Mouse (Mus musculus) ES-E14 (cell line): Measurements from ENCODE around the gene Cic. TPM values are rescaled to one million over a fixed set of nuclear protein-coding genes. Genes with fewer than 3 reads are reported as not detected.

ENCODE experiments used
- DNase-seq: peaks from one replicate; pipeline ENCODE4 v3.0.0-alpha.2; 2013; ENCODE audit warnings: low read depth, low spot score
- H3K27ac ChIP-seq: 2 replicates; pipeline ENCODE4 v1.5.1; 2012; ENCODE audit warnings: low read depth, mild to moderate bottlenecking, low read length, moderate library complexity, mixed read lengths; ENCODE audit not compliant: poor library complexity, insufficient read depth, severe bottlenecking
- H3K36me3 ChIP-seq: 2 replicates; pipeline ENCODE4 v1.6.1; 2012; ENCODE audit warnings: mild to moderate bottlenecking, low read length, moderate library complexity, mixed read lengths; ENCODE audit not compliant: control insufficient read depth, poor library complexity, insufficient read depth, severe bottlenecking
- H3K4me1 ChIP-seq, 2 experiments: fragments of 150-350 bp in 1 of 2; sonication (generic) in 1 of 2; 2 replicates each; pipeline ENCODE4 v1.6.1; 2012; ENCODE audit warnings: low read length in 2 of 2, mild to moderate bottlenecking in 1 of 2, mixed read lengths in 1 of 2; ENCODE audit not compliant: control insufficient read depth in 2 of 2, insufficient read depth in 2 of 2, poor library complexity in 1 of 2
- H3K4me3 ChIP-seq, 2 experiments: fragments of 150-350 bp in 1 of 2; sonication (generic) in 1 of 2; 2 replicates each; pipeline ENCODE4 v1.5.1; 2012; ENCODE audit warnings: low read length in 2 of 2, low read depth in 1 of 2, mild to moderate bottlenecking in 1 of 2, mixed read lengths in 1 of 2; ENCODE audit not compliant: insufficient read depth in 1 of 2, poor library complexity in 1 of 2, severe bottlenecking in 1 of 2
- H3K9ac ChIP-seq: 2 replicates; pipeline ENCODE4 v1.6.1; 2012; ENCODE audit warnings: low read depth, mild to moderate bottlenecking, low read length, mixed read lengths; ENCODE audit not compliant: poor library complexity, insufficient read depth, severe bottlenecking
- H3K9me3 ChIP-seq: fragments of 150-350 bp; sonication (generic); 2 replicates; pipeline ENCODE4 v1.6.1; 2012; ENCODE audit warnings: low read depth, mild to moderate bottlenecking, low read length; ENCODE audit not compliant: control insufficient read depth, insufficient read depth
- CHD2 ChIP-seq: IDR thresholded peaks from 2 replicates; pipeline ENCODE4 v1.6.1; 2014; ENCODE audit warnings: mild to moderate bottlenecking, low read depth, low read length, inconsistent platforms
- HCFC1 ChIP-seq: IDR thresholded peaks from 2 replicates; pipeline ENCODE4 v1.6.1; 2012; ENCODE audit warnings: low read length, inconsistent platforms, borderline replicate concordance; ENCODE audit not compliant: insufficient read depth
- MAFK ChIP-seq: IDR thresholded peaks from 2 replicates; pipeline ENCODE4 v1.6.1; 2014; ENCODE audit warnings: mild to moderate bottlenecking, low read depth, low read length, inconsistent platforms; ENCODE audit not compliant: insufficient read depth
- ZC3H11A ChIP-seq: IDR thresholded peaks from 2 replicates; pipeline ENCODE4 v1.6.1; 2012; ENCODE audit warnings: low read depth, mild to moderate bottlenecking, inconsistent platforms, low read length, borderline replicate concordance
- ZNF384 ChIP-seq: IDR thresholded peaks from 2 replicates; pipeline ENCODE4 v1.6.1; 2012; ENCODE audit warnings: low read depth, low read length, inconsistent platforms
- in situ Hi-C, 2 experiments: fragments of 600-800 bp; cut with MboI; formaldehyde crosslinking; loops; one replicate each; pipeline ENCODE4 v1.15.1; 2025; ENCODE audit warnings: low sequenced_read_pairs in 2 of 2, inconsistent platforms in 1 of 2; ENCODE audit not compliant: unreplicated experiment in 2 of 2
- total RNA-seq: library from RNA; depleted of rRNA; stranded (reverse); fragments of 300-350 nt; gene quantifications from 2 replicates; pipeline ENCODE4 v1.2.3, GENCODE M21; 2012

Cic gene
- total RNA-seq, 1 experiment, result 72.4 TPM

DNA sequence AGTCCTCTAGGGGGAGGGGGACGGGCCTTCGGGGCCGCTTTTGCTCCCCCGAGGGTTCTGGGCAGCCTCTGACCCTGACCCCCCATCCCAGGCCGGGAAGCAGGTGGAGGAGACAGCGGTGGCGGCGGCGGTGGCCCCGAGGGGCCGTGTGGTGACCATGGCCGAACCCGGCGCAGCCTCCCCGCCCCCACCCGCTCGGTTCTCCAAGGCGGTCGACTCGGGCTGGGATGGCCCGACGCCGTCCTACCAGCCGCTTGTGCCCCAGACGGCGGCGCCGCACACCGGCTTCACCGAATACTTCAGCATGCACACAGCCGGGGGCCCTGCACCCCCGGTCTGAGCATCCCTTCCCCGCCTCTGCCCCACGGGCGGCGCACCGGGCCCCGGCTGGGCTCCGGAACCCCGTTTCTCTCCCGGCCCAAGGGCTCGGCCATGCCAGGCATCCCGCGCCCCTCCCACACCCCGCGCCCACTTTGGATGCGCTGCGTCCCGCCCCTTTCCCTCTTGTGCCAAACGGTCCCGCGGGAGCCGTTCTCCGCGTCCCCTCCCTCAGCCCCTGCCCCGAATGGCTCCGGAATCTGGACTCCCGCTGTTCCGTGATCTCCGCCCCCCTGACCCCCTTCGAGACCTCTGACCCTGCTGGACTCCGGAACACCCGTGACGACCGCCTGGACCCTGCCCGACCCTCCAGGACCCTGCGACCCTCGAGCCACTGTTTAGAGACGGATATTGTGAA is 48.0 kb downstream of the Cic start:
- peak overlapping the region; percentile 19; the same call in 1 of the 2 replicates for H3K27ac ChIP-seq
- peaks cover 2 to 5% of the 10 kb centered on the region in 2 experiments; a peak in 2 of 4 replicates for H3K4me1 ChIP-seq
- no peak for TF ChIP-seq ZC3H11A
- no peak for TF ChIP-seq MAFK
- no peak for TF ChIP-seq CHD2
- no peak for TF ChIP-seq HCFC1
- no peak for TF ChIP-seq ZNF384
- no peaks in the 10 kb centered on the region for H3K36me3 ChIP-seq
- H3K9ac ChIP-seq, result peak overlapping the region; percentile 74
- H3K4me3 ChIP-seq, result peak overlapping the region; percentile 64 to 77
- H3K9me3 ChIP-seq, result no peaks in the 10 kb centered on the region
- in situ Hi-C loops, result no loop called here
- no peak for DNase-seq

DNA sequence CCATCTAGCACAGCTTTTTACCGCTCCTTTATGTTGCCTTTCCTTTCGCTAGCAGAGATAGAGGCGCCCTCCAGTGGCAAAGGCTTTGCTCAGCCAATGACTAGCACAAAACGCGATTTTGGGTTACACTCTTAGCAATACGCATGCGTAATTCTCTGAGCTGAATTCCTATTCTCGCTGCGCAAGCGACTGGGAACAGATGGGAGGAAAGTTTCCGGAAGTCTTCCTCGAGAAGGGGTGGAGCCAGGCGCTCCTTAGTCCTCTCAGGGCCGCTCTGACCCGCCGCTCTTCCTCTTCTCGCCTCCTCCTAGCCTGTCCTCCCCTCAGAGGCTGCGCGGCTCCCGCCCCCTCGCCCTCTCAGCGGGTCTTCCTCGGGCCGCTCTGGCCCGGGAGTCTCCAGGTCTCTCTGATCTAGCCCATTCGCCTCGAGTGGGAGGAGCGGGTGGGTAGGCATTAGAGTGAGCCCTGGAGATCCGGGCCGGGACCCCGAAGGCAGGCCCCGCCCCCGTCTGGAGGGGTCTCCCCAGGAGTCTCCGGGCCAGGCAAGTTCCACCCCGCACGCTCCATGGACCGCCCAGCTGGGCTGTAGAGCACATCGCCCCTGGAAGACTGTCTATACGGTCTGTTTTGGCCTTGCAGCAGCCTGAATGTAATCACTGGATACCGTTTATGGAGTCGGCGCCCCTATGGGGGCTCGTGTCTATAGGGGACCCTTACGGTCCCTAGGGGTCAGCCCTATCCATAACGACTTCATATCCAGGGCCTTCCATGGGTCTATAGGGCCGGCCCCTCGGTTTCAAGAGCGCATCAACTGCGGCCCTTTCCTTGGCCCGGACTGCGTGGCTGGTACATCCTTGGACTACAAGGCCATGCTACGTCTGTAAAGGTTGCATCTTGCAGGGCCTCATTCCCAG is 49.3 kb downstream of the Cic start, which contains the start of gene Megf8:
TSS of gene Megf8 (plus strand) at position 633 of the 914 bp plus-strand sequence.
- peak within 1 kb of the TSS; percentile 77 for H3K4me3 ChIP-seq
- TF ChIP-seq MAFK (0 out of 2 replicates have a peak, but pooled peaks have one; percentile 42), ZNF384 (no peak), CHD2 (peak; percentile 92; the same call in 1 of the 2 replicates), ZC3H11A (no peak), HCFC1 (peak; percentile 75)
- in situ Hi-C loops, result no loop called here
- H3K4me1 ChIP-seq, result peaks cover 6 to 9% of the 10 kb centered on the region in 2 experiments
- peak within 1 kb of the TSS; percentile 19 for H3K27ac ChIP-seq
- H3K9ac ChIP-seq, result peak within 1 kb of the TSS; percentile 76
- peak; percentile 97 for DNase-seq
- no peaks in the 10 kb centered on the region for H3K9me3 ChIP-seq
- no peaks in the 10 kb centered on the region for H3K36me3 ChIP-seq

DNA sequence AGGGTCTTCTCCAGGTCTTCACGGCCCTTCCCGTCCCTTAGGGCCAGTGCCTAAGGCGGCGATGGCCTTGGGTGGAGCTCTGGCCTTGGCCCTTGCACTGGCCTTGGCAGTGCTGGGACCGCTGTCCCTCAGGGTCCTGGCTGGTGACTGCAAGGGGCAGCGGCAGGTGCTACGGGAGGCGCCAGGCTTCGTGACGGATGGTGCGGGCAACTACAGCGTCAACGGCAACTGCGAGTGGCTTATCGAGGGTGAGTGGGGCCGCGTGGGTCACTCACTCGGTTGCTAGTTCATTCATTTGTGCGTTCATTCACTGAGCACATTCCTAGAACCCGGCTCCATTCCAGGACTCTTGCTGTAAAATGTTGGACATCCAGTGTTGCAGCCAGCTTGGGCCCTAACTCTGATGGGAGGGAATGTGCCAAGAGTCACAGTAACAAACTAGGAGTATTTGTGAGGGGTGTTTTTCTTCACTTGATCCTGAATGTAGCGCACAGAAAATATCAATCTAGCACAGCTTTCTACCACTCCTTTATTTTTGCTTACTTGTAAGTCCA is 50.0 kb downstream of the Cic start:
- Histone ChIP-seq H3K4me3 (peak overlapping the region; percentile 76 to 77), H3K4me1 (peaks cover 6 to 10% of the 10 kb centered on the region in 2 experiments), H3K36me3 (no peaks in the 10 kb centered on the region), H3K27ac (peak overlapping the region; percentile 16), H3K9me3 (no peaks in the 10 kb centered on the region), H3K9ac (peak overlapping the region; percentile 76)
- no peak for DNase-seq
- in situ Hi-C loops, result no loop called here
- TF ChIP-seq HCFC1 (no peak), ZNF384 (no peak), ZC3H11A (no peak), CHD2 (no peak), MAFK (no peak)

DNA sequence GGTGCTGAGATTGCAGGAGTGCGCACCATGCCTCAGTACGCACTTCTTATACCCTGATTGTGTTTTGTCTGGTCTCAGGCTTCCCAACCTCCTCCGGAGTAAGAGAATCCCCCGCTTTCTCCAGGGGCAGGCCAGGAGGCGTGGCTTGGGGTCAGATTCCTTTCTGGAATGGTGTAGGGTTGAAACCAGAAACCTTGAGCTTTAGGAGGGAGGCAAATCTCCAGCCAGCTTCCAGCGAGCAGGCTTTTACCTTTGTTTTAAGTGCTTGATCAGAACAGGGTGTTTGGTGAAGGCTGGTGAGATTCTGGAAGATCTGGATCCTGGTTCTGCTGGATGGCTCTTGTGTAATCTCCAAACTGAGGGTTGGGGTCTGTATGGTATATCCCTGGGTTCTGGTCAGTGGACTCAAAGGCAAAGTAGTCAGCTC is 54.6 kb downstream of the Cic start:
- H3K4me1 ChIP-seq, result peaks cover 5 to 11% of the 10 kb centered on the region in 2 experiments
- peak; percentile 66 for DNase-seq
- in situ Hi-C loops, result no loop called here
- H3K36me3 ChIP-seq, result 0 out of 2 replicates have a peak, but pooled peaks cover 2% of the 10 kb centered on the region
- TF ChIP-seq HCFC1 (no peak), ZNF384 (no peak)
- peak overlapping the region; percentile 11 to 31; a peak in 2 of 4 replicates for H3K4me3 ChIP-seq
- H3K9me3 ChIP-seq, result no peaks in the 10 kb centered on the region
- peak overlapping the region; percentile 17; the same call in 1 of the 2 replicates for H3K9ac ChIP-seq
- H3K27ac ChIP-seq, result peak overlapping the region; percentile 84; the same call in 1 of the 2 replicates
